Mouse (Mus musculus) heart, embryonic 13.5 days (tissue): ENCODE measurements at regions not wholly inside any gene's neighbourhood (a gene's known extent, or its start where the extent isn't known, plus 50 kb on each side); places are given as distances from the start of the nearest gene placed in this dataset.
A peak's percentile ranks its signal among the peaks of the same experiment; 100 is the strongest.

Source experiments
- ATAC-seq: fragments of 200-750 bp; cut with Nextera tagmentation; 2 replicates; pipeline ENCODE4 v1.8.0; 2017; ENCODE audit warnings: moderate TSS enrichment; ENCODE audit not compliant: insufficient number of reproducible peaks, low FRiP score, low TSS enrichment; ENCODE audit errors: extremely low read depth
- H3K27ac ChIP-seq: fragments of 300-500 bp; sonication (generic); replicated peaks from 2 replicates; pipeline ENCODE4 v1.5.1; 2015; ENCODE audit warnings: moderate library complexity, mild to moderate bottlenecking, inconsistent platforms
- H3K27me3 ChIP-seq: fragments of 300-500 bp; sonication (generic); replicated peaks from 2 replicates; pipeline ENCODE4 v1.6.1; 2015; ENCODE audit warnings: mild to moderate bottlenecking, inconsistent platforms
- H3K36me3 ChIP-seq: fragments of 300-500 bp; sonication (generic); 2 replicates; pipeline ENCODE4 v1.6.1; 2015; ENCODE audit warnings: mild to moderate bottlenecking, inconsistent platforms
- H3K4me1 ChIP-seq: fragments of 300-500 bp; sonication (generic); 2 replicates; pipeline ENCODE4 v1.6.1; 2015; ENCODE audit warnings: inconsistent platforms
- H3K4me2 ChIP-seq: fragments of 300-500 bp; sonication (generic); 2 replicates; pipeline ENCODE4 v1.6.1; 2015; ENCODE audit warnings: inconsistent platforms, mild to moderate bottlenecking, moderate library complexity
- H3K4me3 ChIP-seq: fragments of 300-500 bp; sonication (generic); 2 replicates; pipeline ENCODE4 v1.5.1; 2015; ENCODE audit warnings: moderate library complexity, mild to moderate bottlenecking, inconsistent platforms
- H3K9ac ChIP-seq: fragments of 300-500 bp; sonication (generic); 2 replicates; pipeline ENCODE4 v1.6.1; 2015; ENCODE audit warnings: inconsistent platforms, mild to moderate bottlenecking, moderate library complexity
- H3K9me3 ChIP-seq: fragments of 300-500 bp; sonication (generic); 2 replicates; pipeline ENCODE4 v1.6.1; 2016; ENCODE audit warnings: inconsistent platforms
- WGBS: fragments of 180-500 bp; shearing (Covaris S2); methylation state at CpG from one replicate; pipeline ENCODE4 v1.1.7; 2015; ENCODE audit warnings: mixed read lengths; 5-methylcytosine and 5-hydroxymethylcytosine counted together

GRCm38 (mm10) chr16:77892731-77893130 lies 290.8 kb upstream of the Gm11146 start:
- Histone ChIP-seq H3K9ac (no peak overlapping the region), H3K4me3 (no peak overlapping the region), H3K27ac (no peak overlapping the region), H3K9me3 (no peaks in the 10 kb centered on the region), H3K36me3 (no peaks in the 10 kb centered on the region), H3K27me3 (no peaks in the 10 kb centered on the region), H3K4me2 (no peak overlapping the region), H3K4me1 (no peaks in the 10 kb centered on the region)
- ATAC-seq, result no peak
- WGBS, result 65% methylated on average over 2 of the region's 2 CpGs

- Histone ChIP-seq H3K4me3 (no peak overlapping the region), H3K9me3 (no peaks in the 10 kb centered on the region), H3K4me1 (no peaks in the 10 kb centered on the region), H3K9ac (no peak overlapping the region), H3K27me3 (no peaks in the 10 kb centered on the region), H3K36me3 (no peaks in the 10 kb centered on the region), H3K27ac (no peak overlapping the region), H3K4me2 (no peak overlapping the region)
- ATAC-seq, result no peak
- 82% methylated on average over 11 of the region's 11 CpGs for WGBS
These were observed 287.5 kb upstream of the Gm11146 start for GRCm38 (mm10) chr16:77889348-77889747.

GRCm38 (mm10) chr16:77885060-77885679 lies 283.3 kb upstream of the Gm11146 start:
- H3K27me3 ChIP-seq, result no peaks in the 10 kb centered on the region
- H3K4me1 ChIP-seq, result no peaks in the 10 kb centered on the region
- H3K4me3 ChIP-seq, result no peak overlapping the region
- no peak overlapping the region for H3K27ac ChIP-seq
- WGBS, result 76% methylated on average over 15 of the region's 15 CpGs
- ATAC-seq, result no peak
- H3K9me3 ChIP-seq, result no peaks in the 10 kb centered on the region
- no peak overlapping the region for H3K4me2 ChIP-seq
- H3K9ac ChIP-seq, result no peak overlapping the region
- H3K36me3 ChIP-seq, result no peaks in the 10 kb centered on the region

- no peak for ATAC-seq
- Histone ChIP-seq H3K27ac (no peak overlapping the region), H3K4me1 (no peaks in the 10 kb centered on the region), H3K36me3 (no peaks in the 10 kb centered on the region), H3K27me3 (no peaks in the 10 kb centered on the region), H3K9me3 (no peaks in the 10 kb centered on the region), H3K4me2 (no peak overlapping the region), H3K9ac (no peak overlapping the region), H3K4me3 (no peak overlapping the region)
- WGBS, result 84% methylated on average over 9 of the region's 9 CpGs
These were observed 282.6 kb upstream of the Gm11146 start for GRCm38 (mm10) chr16:77884495-77884894.

GRCm38 (mm10) chr16:77877006-77877405 lies 275.1 kb upstream of the Gm11146 start:
- Histone ChIP-seq H3K9me3 (no peaks in the 10 kb centered on the region), H3K27ac (no peak overlapping the region), H3K4me2 (no peak overlapping the region), H3K27me3 (no peaks in the 10 kb centered on the region), H3K4me1 (no peaks in the 10 kb centered on the region), H3K9ac (no peak overlapping the region), H3K36me3 (no peaks in the 10 kb centered on the region), H3K4me3 (no peak overlapping the region)
- WGBS, result 77% methylated on average over 1 of the region's 1 CpGs
- no peak for ATAC-seq

GRCm38 (mm10) chr16:77863246-77863645 lies 261.4 kb upstream of the Gm11146 start:
- Histone ChIP-seq H3K4me2 (no peak overlapping the region), H3K27ac (no peak overlapping the region), H3K27me3 (no peaks in the 10 kb centered on the region), H3K4me3 (no peak overlapping the region), H3K36me3 (no peaks in the 10 kb centered on the region), H3K9ac (no peak overlapping the region), H3K9me3 (no peaks in the 10 kb centered on the region), H3K4me1 (no peaks in the 10 kb centered on the region)
- WGBS, result 73% methylated on average over 5 of the region's 5 CpGs
- ATAC-seq, result no peak

GRCm38 (mm10) chr16:77852066-77852781 lies 250.3 kb upstream of the Gm11146 start:
- Histone ChIP-seq H3K4me1 (no peaks in the 10 kb centered on the region), H3K9ac (no peak overlapping the region), H3K27ac (no peak overlapping the region), H3K9me3 (no peaks in the 10 kb centered on the region), H3K27me3 (no peaks in the 10 kb centered on the region), H3K4me2 (no peak overlapping the region), H3K4me3 (no peak overlapping the region), H3K36me3 (no peaks in the 10 kb centered on the region)
- WGBS, result 79% methylated on average over 6 of the region's 6 CpGs
- no peak for ATAC-seq

GRCm38 (mm10) chr16:77851206-77852065 lies 249.5 kb upstream of the Gm11146 start:
- WGBS, result 76% methylated on average over 13 of the region's 13 CpGs
- no peaks in the 10 kb centered on the region for H3K4me1 ChIP-seq
- no peak overlapping the region for H3K27ac ChIP-seq
- H3K4me2 ChIP-seq, result no peak overlapping the region
- H3K27me3 ChIP-seq, result no peaks in the 10 kb centered on the region
- H3K36me3 ChIP-seq, result no peaks in the 10 kb centered on the region
- no peak overlapping the region for H3K9ac ChIP-seq
- H3K4me3 ChIP-seq, result no peak overlapping the region
- ATAC-seq, result no peak
- H3K9me3 ChIP-seq, result no peaks in the 10 kb centered on the region

- H3K4me3 ChIP-seq, result no peak overlapping the region
- no peaks in the 10 kb centered on the region for H3K27me3 ChIP-seq
- no peak for ATAC-seq
- 77% methylated on average over 2 of the region's 2 CpGs for WGBS
- no peak overlapping the region for H3K9ac ChIP-seq
- H3K36me3 ChIP-seq, result no peaks in the 10 kb centered on the region
- H3K27ac ChIP-seq, result no peak overlapping the region
- H3K4me2 ChIP-seq, result no peak overlapping the region
- no peaks in the 10 kb centered on the region for H3K4me1 ChIP-seq
- no peaks in the 10 kb centered on the region for H3K9me3 ChIP-seq
These were observed 233.9 kb upstream of the Gm11146 start for GRCm38 (mm10) chr16:77835767-77836166.

GRCm38 (mm10) chr16:77827322-77828117 lies 225.6 kb upstream of the Gm11146 start:
- no peaks in the 10 kb centered on the region for H3K9me3 ChIP-seq
- 48% methylated on average over 4 of the region's 4 CpGs for WGBS
- H3K4me1 ChIP-seq, result peaks cover 5% of the 10 kb centered on the region
- no peak; the same call in 1 of the 2 replicates for ATAC-seq
- H3K36me3 ChIP-seq, result no peaks in the 10 kb centered on the region
- H3K27me3 ChIP-seq, result no peaks in the 10 kb centered on the region
- H3K27ac ChIP-seq, result peak overlapping the region; percentile 59; the same call in 1 of the 2 replicates
- H3K9ac ChIP-seq, result no peak overlapping the region
- no peak overlapping the region for H3K4me3 ChIP-seq
- no peak overlapping the region for H3K4me2 ChIP-seq

GRCm38 (mm10) chr16:77799709-77800108 lies 197.8 kb upstream of the Gm11146 start:
- H3K4me3 ChIP-seq, result no peak overlapping the region
- H3K4me1 ChIP-seq, result 0 out of 2 replicates have a peak, but pooled peaks cover 7% of the 10 kb centered on the region
- ATAC-seq, result no peak
- no peak overlapping the region for H3K9ac ChIP-seq
- H3K36me3 ChIP-seq, result no peaks in the 10 kb centered on the region
- no peaks in the 10 kb centered on the region for H3K27me3 ChIP-seq
- H3K27ac ChIP-seq, result no peak overlapping the region
- WGBS, result 44% methylated on average over 5 of the region's 5 CpGs
- peak overlapping the region; percentile 25 for H3K4me2 ChIP-seq
- H3K9me3 ChIP-seq, result no peaks in the 10 kb centered on the region
